Mouse (Mus musculus): Measurements from ENCODE around the gene Phox2a.

Phox2a gene

GRCm38 (mm10) chr7:101817861-101818401, at the start of gene Phox2a:
Gene Phox2a, plus strand, starts transcription at chr7:101818313.
- peak; percentile 52 for DNase-seq

GRCm38 (mm10) chr7:101770051-101770450, 48.1 kb upstream of the Phox2a start:
- no peak for DNase-seq

GRCm38 (mm10) chr7:101771604-101772003, 46.5 kb upstream of the Phox2a start:
- DNase-seq = no peak

- peak; percentile 90 for DNase-seq
Measured at GRCm38 (mm10) chr7:101772687-101773086, 45.4 kb upstream of the Phox2a start.

GRCm38 (mm10) chr7:101777053-101777452, 41.1 kb upstream of the Phox2a start:
- no peak for DNase-seq

- DNase-seq = peak; percentile 42
Measured at GRCm38 (mm10) chr7:101820295-101821030, 2.4 kb downstream of the Phox2a start.

GRCm38 (mm10) chr7:101821571-101822501, 3.7 kb downstream of the Phox2a start:
- peak; percentile 69 for DNase-seq

GRCm38 (mm10) chr7:101822836-101823757, 5.0 kb downstream of the Phox2a start:
- DNase-seq = peak; percentile 36

GRCm38 (mm10) chr7:101823758-101824630, 5.9 kb downstream of the Phox2a start:
- DNase-seq = no peak

- DNase-seq = no peak
Measured at GRCm38 (mm10) chr7:101830373-101830772, 12.3 kb downstream of the Phox2a start.

GRCm38 (mm10) chr7:101831437-101831836, 13.3 kb downstream of the Phox2a start:
- DNase-seq = no peak

- no peak for DNase-seq
Measured at GRCm38 (mm10) chr7:101832372-101832771, 14.3 kb downstream of the Phox2a start.

- DNase-seq = no peak
Measured at GRCm38 (mm10) chr7:101833352-101833751, 15.2 kb downstream of the Phox2a start.

GRCm38 (mm10) chr7:101833916-101834584, 15.9 kb downstream of the Phox2a start:
- DNase-seq = no peak

GRCm38 (mm10) chr7:101834903-101835302, 16.8 kb downstream of the Phox2a start:
- peak; percentile 50 for DNase-seq

GRCm38 (mm10) chr7:101835457-101836109, 17.5 kb downstream of the Phox2a start:
- no peak for DNase-seq

GRCm38 (mm10) chr7:101836271-101837153, 18.4 kb downstream of the Phox2a start:
- DNase-seq = peak; percentile 79

GRCm38 (mm10) chr7:101837154-101837605, 19.1 kb downstream of the Phox2a start:
- DNase-seq = no peak

Data from retina, postnatal 1 day (tissue).